Mouse (Mus musculus): ENCODE measurements around the gene Pip4k2c.
A peak's percentile ranks its signal among the peaks of the same experiment; 100 is the strongest.

Pip4k2c gene

DNA sequence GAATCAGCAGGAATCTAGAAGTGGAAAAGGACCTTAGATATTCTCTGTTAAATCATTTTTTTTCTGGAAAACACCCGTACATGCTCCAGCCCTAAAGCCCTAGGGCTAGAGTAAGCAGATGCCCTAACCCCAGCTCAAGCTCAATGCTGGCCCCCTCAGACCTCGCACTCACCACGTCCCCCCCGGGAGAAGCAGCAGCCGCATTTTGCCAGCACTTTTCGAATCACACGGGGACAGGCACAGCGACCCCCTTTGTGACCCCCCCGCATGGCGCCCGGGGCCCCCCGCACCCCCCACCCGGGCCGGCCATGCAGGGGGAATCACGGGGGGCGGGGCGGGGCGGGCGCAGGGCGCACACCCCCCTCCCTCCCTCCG, 23.3 kb downstream of the Pip4k2c start:
- DNase-seq = no peak

DNA sequence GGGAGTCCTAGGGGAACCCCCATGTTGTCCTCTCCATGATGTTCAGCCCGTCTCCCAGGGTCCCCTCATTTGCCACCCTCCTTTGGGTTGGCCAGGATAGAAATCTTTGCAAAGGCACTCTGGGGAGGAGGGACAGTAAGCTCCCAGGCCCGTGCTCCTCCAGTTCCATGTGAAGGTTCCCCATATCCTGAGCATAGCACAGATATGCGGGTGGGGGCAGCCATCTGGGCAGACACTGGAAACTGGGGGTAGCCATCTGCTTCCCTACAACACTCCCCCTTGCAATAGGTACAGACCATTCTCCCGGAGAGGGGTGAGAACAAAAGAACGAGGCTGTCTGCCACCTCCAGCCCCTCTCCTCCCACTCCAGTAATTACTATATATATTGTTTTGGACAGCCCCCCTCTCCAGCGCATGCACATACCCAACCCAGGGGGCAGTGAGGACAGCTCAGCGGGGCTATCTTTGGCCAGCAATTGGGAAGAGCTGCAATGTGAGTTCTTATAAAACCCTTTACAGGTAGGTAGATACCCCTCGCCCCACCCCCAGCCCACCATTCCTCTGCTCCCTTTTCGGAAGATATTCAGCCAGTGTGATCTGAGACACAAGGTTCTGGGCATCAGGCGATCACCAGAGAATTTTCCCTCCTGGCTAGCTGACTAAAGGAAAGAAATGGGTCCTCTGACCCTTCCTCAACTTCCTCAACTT, 23.9 kb downstream of the Pip4k2c start:
- no peak for DNase-seq

DNA sequence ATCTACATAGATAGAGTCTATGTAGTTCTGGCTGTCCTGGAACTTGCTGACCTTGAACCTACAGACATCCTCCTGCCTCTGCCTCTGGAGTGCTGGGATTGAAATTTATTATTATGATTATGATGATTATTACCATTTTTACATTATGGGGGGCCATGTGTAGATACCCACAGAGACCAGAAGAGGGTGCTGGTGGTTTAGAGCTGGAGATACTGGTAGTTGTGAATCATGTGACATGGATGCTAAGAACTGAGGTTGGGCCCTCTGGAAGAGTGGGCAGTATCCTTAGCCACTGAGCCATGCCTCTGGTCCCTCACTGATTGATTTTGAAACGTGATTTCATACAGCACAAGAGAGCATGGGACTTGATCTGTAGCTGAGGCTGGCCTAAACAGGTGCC, 24.9 kb downstream of the Pip4k2c start:
- DNase-seq = no peak

DNA sequence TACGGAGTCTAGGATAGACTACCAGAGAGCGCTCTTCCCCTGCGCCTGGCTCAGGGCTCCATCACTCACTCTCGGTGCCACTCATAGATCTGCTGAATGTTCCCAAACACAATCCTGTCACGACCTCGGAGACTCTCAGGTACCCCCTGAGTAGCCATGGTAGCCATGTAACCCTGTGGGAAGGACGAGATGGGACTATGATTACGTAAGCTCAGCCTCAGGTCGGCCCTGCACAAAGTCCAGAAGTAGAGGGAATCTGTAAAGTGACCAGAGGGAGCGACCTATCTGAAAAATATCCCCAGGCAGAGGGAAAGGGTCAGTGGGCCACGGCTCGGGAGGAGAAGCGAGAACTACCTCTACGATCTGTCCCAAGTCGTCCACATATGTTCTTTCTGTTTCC, 25.9 kb downstream of the Pip4k2c start:
- no peak for DNase-seq

DNA sequence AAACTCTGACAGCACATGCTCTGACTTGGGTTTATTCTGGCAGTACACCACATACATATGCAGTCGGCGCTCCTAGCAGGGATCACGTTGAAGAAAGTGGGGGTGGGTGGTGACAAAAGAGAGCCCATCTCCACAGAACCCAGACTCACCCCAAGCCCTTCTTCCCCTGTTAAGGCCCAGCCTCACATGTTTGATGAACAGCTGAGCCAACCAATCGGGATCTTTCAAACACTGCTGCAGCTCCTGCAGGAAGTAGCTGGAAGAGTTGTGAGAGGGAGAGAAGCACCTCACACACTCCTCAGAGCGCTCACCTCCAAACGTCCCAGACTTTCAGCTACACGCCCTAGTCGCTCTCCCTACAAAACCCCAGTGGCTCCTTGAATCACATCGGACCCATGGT, 26.3 kb downstream of the Pip4k2c start:
- no peak for DNase-seq

DNA sequence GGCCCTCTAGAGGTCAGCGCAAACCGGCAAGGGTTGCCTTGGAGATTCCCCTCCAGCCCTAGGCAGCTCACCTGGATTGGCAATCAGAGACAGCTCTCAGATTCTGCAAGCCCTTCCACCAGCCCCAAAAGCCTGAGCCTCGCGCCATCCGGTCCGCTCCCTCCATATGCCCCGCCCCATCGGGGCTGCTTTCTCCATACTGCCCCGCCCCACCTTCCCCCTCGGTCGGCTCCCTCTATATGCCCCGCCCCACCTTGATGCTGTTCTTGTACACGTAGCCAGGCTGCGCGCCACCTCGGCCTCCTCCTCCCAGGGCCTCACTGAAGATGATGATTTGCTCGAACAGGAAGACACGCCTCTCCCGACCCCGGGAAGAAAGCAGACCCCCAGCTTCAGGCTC, 27.6 kb downstream of the Pip4k2c start:
- no peak for DNase-seq

DNA sequence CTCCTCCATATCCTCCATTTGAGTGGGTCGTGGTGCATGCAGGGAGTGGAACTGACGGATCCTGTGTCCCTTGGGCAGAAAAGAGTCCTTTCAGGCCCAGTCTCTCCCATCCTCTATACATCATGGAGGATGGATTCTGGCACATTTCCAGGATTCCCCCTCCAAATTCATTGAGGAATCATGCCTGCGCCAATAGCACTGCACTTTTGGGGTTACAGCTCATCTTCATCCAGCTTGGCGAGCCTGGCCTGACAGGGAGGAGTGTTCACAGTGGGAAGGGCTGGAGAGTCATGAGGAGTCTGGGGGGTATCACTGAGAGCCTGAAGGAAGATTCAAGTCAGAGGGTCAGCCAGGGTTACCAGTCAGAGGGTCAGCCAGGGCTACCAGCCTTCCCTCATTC, 28.8 kb downstream of the Pip4k2c start:
- DNase-seq = no peak

DNA sequence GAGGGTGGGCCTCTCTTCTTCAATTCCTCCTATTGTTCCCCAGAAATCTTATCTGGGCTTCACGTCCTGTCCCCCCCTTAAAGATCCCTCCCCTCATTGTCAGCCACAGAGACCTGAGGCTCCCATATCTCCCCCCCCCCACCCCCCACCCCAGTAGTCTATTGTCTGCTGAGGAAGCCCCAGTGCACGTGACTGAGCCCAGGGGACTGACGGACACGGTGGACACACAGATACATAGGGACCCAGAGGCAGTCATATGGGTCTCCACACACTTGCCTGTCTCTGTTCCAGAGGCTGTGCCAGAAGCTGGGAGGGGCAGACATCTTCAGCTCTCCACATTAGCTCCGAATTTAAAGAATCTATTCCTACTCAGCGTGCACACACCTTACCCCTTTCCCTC, 29.8 kb downstream of the Pip4k2c start:
- no peak for DNase-seq

DNA sequence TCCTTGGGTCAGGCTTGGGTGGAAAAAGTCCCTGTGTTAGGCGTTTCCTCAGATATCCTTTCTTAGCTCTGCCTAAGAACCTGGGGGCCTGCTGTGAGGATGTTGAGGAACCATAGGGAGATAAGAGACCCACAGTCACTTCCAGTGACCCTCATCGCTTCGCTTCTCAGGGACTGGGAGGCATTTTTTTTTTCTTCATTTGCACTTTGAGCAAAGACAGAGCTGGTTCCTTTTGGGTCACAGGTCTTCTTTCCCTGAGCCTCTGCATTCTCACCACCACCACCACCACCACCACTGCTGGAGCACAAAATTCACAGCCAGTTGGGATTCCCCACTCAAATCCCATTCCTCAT, 30.7 kb downstream of the Pip4k2c start:
- no peak for DNase-seq

DNA sequence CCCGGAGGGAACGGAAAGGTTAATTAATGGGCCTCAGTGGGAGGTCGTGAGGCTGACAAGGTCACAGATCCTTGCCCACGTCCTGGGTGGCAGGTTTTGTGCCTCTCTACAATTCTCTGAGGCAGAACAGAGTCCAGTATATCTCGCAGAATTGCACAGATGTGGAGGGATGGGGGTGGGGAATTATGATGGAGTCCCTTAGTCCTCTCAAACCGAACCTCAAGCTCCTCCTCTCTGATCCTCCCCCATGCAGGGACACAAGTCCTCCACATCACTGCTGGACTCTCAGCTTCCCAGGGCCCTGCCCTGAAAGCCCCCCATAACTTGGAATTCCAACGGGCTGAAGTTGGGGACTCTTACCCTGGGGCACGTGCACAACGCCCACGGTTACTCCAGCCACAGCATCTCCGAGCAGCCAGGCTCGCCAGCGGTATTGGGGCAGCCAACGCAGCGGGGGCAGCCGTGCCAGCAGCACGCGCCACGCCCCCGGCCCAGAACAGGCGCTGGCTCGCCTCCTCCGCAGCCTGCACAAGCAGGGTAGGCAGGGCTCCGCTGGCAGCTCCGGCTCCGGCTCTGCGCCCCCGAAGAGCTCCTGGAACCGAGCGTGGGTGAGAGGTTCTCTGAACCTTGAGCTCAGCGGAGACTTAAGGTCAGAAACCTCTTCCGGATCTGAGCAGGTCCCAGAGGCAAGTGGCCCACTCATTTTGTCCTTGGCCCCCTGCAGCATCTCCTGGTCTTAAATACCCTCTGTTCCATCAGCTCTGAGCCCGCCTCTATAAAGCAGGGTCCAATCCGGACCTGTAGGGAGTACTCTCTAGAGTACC, 31.3 kb downstream of the Pip4k2c start, which contains the start of gene Slc26a10:
TSS of gene Slc26a10 (minus strand) at position 775 of the 824 bp plus-strand sequence.
- DNase-seq = no peak

DNA sequence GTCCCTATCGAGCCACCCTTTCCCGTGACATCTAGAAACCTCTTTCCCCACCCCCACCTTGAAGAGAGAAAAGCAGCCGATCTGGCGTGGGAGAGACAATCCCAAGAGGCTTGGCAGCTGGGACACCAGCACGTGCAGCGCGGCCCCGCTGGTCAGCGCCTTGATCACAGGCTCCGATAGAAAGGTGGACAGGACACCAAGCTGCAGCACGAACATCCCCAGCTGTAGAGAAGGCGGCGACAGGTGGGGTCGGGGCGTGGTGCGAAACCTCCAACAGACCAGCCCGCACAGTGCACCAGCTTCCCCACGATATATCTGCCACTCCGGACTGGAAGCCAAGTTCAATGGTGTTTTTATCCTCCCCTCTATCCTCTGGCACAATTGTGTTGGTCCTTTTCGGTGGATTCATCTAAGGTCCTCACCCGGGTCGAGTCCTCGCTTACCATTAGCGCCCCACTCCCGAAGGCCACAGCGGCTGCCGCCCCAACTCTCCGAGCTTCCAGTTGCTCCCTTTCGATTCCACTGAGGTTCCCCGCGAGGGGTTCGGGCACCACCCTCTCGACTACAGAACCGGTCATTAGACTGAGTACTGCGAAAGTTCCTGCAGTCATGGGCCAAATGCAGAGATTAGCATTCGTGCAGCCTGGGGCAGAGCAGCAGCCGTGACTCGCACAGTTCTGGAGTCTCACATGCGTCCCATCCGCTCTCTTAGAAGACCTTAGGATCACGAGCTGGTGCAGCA, 32.9 kb downstream of the Pip4k2c start:
- DNase-seq = no peak

DNA sequence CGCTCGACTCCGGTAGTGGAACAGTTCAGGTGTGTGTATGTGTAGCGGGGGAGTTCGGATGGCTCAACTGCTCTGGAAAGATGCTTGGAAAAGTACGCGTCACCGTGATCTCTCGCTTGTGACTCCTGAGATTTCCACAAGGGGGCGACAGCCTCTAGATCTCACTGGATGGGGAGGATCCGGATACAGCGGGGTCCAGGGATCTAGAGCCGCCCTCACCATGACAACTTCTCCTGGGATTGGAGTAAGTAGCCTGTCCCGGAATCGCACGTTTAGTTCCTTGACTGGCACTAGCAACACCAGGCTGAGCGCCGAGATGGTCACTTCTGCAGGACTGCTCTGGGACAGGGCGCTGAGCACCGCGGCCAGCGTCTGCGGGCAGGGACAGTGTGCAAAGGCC, 33.7 kb downstream of the Pip4k2c start:
- DNase-seq = peak; percentile 55

DNA sequence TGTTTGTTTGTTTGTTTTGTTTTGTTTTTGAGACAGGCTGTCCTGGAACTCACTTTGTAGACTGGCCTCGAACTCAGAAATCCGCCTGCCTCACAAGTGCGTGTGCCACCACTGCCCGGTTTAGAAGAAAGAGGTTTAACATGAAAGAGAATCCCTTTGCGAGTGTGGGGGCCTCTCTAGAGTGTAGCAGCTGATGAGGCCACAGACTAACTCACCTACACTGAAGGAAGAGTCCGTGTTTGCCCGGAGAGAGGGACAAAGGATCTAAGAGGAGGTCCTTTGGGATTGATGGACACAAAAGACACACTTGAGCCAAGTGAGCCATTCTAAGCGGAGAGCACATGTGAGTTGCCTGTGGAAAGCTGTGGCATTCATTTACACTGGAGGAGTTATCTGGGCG, 34.1 kb downstream of the Pip4k2c start:
- DNase-seq = no peak

DNA sequence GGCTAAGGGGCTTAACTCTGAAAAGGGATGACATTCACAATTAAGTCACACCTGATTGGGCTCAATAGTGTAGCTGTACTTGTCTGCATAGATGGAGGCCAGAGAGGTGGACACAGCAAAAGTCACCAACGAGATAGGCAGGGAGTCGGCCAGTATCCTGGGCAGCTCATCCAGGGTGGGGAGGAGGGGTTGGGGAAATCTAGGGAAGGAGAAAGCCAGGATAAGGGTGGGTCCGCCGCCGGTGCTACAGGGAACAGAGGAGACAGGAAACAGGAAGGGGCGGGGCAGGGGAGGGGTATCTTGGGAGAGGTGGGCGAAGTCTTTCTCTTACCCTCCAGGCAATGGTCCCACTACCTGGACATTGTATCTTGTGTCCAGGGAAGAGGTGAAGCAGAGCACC, 34.6 kb downstream of the Pip4k2c start:
- no peak for DNase-seq

DNA sequence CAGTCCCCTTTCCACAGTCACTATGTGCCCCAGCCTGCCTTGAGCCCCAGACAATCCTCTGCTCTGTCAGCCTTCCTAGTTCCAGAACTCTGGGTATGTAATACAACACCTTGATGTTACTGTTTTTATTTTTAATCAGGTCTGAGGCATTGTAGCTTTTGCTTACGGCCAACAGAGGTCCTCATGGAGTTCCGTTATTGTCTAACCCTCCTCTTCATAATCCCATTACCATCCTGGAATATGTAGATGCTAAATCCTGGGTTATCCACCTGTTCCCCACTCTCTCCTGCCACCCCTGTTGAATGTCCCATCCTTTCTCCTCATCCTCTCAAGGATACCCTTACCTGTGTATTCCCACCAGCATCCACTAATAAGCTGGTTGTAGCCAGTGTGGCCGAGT, 35.2 kb downstream of the Pip4k2c start:
- DNase-seq = no peak

DNA sequence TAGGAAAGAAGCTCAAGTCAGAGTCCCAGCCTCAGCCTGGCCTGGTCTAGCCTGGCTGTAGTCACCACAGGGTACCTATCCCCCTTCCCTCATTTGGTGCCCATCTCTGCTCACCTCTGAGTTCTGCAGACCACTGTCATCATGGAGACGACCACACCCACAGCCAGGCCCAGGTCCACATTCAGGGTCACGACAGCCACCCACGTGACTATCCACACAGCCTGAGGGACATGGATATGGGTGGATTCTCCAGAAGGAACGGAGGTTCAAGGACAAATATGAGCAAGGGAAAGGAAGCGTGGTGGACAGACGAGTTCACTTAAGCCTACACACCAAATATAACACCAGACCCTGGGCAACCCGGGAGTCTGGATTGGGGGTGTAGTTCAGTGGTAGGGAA, 37.2 kb downstream of the Pip4k2c start:
- no peak for DNase-seq

DNA sequence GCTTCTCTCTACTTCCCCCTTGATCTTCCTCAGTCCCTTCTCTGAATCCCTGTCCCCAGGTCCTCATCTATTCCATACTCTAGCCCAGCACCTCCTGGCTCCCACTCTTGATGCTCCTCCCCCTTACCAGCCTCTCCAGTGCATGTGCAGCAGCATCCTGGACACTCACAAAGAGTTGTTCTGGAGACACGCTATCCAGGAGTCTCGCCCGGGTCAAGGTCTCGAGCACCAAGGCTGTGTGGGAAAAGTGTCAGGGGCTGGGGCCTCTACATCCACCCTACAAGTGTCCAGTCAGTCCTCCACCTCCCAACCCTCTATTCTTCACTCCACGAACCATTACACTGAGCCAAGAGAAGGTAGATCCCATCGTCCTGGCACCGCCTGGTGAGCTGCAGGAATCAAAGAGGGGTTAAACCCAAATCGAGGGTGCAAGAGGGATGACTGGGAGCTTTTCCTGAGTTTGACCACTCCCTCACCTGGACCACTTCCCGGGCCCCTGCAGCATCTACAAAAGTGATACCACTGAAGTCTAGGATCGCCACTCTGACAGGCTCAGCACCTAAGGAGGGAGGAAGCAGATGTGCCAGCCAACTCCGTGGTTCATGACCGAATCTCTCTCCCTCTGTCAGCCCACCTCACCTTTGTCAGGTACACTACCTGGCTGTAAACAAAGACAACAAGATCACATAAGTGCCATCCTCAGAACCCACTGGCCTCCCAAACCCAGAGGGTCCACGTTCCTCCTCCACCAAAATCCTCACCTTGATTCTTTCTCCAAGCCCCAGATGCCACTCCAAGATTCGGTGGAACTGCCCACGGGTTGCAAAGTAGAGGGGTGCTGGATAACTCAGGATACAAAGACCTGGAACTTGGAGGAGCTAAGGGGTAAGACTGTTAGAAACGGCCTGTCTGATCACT, 38.0 kb downstream of the Pip4k2c start:
- DNase-seq = no peak

DNA sequence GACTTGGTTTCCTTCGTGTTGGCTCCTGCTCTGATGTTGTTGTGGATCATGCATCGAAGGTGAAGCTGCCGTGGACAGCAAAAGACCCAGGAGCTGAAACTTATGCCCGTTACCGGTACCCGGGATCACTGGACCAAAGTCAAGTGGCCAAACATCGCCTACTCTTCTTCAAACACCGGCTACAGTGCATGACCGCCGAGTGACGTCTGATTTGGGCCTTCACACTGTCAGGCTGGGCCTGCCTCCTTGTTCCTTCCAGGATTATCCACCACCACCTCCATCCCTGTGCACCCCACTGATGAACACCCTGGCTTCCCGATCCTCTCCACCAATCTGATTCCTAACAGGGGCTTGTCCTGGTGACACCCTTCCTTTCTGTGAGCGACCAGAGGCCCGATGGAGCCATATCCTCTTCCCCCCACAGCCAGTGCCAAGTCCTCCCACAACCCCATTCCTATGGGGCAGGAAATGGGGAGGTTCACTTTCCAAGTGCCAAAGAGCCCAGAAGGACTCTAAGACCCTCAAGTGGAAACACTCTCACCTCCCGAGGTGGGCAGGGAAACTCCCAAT, 39.7 kb downstream of the Pip4k2c start:
- DNase-seq = no peak

DNA sequence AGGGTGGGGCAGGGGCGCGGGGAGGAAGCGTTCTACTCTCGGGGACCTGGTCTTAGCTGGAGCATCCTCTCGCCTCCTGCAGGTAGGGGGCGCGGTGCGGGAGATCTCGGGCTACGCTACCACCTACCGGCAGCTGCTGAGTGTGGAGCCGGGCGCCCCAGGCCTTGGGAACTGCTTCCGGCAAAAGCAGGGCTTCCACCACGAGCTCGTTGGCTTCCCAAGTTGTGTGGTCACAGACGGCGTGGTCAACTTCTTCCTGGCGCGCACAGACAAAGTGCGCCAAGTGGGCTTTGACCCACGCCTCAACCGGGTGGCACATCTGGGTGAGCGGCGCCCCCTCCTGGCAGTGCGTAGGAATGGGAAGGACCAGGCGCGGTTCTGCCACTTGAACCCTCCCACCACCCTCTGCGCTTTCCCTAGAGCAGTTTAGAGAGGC, 40.5 kb downstream of the Pip4k2c start:
- peak; percentile 76 for DNase-seq

DNA sequence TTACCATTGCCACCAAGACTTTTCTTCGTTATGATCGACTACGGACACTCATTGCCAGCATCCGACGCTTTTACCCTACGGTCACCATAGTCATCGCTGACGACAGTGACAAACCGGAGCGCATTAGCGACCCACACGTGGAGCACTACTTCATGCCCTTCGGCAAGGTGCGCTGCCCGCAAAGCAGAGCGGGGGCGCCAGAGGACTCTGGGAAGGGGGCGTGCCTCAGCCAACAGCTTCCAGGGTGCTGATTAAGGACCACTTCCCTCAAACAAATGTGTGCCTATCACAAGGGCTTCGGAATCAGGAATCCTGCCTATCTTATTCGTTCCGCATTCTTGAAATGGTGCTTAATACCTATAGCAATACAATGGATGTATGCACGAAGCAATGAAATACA, 41.4 kb downstream of the Pip4k2c start:
- DNase-seq = no peak

DNA sequence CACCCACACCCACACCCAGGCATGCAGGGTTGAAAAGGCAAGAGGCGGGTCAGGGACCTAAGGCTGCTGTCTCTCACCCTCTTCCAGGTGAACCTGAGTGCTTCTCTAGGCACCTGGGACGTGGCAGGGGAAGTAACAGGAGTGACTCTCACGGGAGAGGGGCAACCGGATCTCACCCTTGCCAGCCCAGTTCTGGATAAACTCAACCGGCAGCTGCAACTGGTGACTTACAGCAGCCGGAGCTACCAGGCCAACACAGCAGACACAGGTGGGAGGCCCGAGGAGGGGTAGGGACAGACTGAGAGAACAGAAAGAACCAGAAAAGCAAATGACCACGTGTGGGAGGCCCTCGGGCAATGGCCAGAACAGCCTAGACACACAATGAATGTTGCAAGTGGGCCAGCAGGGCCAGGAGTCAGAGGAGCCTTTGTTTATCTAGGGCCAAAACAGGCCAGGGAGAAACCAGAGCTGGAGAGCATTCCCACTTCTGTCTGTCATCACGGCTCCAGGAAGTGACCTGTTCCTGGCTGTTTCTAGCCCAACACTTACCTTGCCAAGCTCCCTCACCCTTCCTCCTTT, 43.7 kb downstream of the Pip4k2c start:
- no peak for DNase-seq
